Mouse (Mus musculus) right cerebral cortex, postnatal 14 days (tissue): ENCODE results near the gene Fopnl.

ENCODE experiments used
- DNase-seq: peaks from one replicate; pipeline ENCODE4 v3.0.0; 2022

Fopnl gene

DNA sequence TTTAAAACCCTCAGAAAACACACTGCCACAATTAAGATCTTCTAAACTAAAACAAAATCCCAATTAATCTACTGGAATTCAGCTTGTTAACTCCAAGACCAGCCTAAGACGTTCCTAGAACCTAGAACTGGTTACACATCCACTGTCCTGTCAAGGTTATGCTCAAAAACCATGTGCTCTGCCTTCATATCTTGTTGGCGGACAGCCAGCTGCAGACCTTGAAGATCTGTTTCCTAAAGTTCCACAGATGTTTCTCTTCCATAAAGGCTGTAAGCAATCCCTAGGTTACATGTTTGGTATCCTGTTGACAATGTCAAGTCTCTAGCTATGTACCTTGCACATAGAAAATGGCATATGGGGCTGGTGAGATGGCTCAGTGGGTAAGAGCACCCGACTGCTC lies 12.4 kb downstream of the Fopnl start:
- no peak for DNase-seq

DNA sequence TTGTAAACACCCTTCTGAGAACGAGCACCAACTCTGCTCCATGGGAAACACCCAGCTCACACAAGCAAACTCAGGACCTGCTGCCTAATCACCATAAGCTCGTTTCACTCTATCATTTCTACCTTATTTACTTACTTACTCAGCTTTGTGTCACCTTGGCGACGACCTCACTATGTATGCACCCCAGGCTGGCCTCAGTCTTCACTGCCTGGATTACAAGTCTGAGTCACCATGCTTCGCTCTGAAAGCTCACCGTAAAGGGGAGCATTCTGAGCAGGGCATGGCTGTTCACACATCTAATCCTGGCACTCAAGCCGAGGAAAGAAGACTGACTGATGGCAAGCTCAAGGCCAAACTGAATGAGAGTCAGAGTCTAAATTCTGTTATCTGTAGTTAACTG lies 13.5 kb downstream of the Fopnl start:
- DNase-seq = no peak

DNA sequence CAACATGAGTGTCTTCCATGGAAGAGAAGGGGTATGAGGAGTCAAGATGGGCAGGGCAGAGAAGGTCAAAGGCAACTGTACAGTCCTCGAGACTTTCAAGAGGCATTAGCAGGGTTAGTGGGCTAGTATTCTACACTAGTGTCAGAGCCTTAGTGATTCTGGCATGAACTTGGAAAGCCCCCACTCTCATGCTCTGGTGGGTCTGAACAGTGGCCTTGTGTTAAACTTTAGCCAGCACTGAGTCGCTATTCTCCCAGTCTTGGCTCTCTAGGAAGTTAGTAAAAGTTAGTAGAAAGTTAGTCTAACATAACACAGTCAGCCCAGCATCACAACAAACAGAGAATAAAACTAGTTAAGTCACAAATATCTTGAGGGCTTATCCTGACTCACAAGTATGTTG lies 14.1 kb downstream of the Fopnl start:
- no peak for DNase-seq

DNA sequence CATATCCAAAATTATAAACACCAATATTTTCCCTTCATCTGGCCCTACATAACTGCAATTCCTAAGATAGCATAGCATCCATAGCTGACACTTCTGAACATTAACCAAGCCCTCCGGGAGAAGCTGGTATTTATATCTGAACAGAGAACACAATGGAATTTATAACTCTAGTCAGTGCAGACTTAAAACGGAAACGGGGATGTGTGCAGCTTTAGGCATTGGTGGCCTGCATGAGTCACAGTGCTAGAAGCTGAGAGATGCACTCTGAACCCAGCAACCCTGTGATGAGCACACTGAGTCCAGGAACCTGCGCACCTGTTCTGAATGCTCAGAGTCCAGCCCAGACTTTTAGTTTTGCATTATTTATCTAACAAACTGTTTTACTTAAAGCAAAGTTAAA lies 18.7 kb downstream of the Fopnl start:
- DNase-seq = no peak

DNA sequence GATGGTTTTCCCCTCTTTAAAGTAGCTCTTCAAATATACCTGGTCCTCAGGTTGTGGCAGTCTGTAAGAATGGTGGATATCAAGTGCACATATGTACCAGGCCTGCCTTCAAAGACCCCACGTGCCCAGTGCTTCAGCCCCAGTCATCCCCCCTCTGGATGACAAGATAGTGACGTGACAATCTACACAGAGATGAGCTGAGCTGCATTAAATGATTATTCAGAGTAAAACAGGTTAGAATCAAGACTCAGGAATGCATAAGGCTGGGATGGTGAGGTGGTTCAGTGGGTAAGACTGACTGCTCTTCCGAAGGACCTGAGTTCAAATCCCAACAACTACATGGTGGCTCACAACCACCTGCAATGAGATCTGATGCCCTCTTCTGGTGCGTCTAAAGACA lies 19.5 kb downstream of the Fopnl start:
- DNase-seq = no peak

DNA sequence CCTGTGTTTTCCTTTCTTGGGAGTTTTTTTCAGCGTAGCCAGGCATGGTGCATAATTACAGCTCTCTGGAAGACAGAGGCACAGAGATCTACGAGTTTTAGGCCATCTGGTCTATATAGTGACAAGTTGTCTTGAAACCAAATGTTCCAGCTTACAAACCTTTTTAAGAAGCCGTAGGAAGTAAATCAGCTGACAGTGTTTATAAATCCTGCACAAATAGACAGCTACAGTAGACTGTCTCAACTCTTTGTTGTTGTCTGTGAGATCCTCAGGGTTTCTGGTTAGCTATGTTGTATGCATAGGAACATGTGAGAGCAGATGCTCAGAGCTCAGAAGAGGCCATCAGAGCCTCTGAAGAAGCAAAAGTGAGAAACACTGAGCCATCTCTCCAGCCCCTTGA lies 20.1 kb downstream of the Fopnl start:
- no peak for DNase-seq

DNA sequence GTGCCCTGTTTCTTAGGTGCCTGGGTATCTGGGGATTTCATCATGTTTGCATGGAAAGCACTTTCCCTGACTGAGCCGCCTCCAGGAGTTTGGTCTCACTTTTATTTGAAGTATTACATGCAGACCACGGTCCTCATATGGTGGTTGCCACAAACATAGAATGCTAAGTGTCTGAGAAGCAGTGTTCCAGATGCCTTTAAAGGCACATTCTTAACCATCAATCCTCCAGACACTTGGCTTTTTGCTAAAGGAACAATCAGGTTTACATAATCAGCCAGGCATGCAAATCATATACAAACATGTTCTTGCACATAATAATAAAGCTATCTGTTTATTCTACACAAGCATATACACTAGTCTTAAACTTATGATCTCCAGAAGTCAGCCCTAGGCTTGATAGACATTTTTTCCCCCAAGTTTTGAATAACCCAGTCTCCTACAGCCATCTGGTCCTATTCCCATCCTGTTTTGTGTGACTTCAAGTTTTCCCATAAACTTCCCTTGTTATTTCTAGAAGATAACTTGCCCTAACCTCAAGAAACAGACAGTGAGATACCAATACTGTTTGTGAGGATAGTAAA lies 20.6 kb downstream of the Fopnl start:
- DNase-seq = no peak

DNA sequence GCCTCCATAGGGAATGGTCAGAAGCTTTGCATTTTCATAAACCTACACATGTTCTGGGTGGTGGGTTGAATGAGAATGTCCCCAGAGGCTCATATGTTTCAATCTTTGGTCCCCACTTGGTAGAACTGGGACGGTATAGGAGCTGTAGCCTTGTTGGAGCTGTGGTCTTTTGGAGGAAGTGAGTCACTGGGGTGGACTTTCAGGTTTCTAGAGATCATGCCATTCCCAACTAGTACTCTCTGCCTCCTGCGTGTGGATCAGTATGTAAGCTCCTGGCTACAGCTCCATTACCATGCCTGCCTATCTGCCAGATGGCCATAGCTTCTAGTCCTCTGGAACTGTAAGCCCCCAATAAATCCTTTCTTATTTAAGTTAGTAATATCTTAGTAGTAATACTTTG lies 21.9 kb downstream of the Fopnl start:
- no peak for DNase-seq

DNA sequence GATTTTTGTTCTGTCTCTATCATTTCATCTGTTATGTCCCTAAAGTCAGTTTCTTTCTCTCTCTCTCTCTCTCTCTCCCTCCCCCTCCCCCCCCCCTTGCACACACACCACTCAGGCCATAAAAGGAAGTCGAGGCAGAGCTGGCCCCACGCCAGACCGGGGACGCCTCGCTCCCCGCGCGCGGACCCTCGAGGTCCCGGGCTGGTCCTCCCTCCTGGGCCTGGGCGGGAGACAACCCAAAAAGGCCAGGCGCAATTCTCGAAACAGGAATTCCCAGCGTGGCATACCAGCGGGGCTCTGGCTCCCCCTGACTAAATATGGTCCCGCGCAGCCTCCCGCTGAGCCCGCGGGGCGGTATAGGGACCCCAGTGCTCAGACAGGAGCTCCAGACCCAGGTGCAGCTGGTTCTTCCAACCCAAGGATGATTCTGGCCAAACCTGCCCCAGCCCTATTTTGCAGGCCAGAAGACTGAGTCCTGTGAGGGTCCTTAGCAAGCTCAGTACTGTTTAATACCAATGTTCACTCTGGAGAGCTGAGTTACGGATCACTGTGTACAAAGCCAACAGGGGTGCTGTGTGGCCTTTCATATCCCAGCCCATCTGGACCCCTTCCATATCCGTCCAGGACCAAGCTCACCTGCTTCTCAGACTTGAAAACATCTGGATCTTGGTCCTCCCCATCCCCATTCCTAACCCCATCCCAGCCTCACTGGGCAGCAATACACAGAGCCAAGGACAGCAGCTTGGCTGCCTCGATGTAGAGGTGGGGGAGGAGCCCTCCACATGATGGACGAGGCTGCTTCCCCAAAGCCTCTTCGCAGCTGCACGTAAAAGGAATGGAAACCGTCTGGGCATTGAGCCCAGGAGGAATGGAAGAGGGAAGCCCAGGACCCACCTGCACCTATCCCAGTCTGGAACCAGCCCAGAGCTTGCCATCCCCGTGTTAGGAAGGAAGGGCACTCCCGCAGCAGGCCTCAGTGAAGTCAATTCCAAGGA lies 24.7 kb downstream of the Fopnl start:
- peak; percentile 19 for DNase-seq

DNA sequence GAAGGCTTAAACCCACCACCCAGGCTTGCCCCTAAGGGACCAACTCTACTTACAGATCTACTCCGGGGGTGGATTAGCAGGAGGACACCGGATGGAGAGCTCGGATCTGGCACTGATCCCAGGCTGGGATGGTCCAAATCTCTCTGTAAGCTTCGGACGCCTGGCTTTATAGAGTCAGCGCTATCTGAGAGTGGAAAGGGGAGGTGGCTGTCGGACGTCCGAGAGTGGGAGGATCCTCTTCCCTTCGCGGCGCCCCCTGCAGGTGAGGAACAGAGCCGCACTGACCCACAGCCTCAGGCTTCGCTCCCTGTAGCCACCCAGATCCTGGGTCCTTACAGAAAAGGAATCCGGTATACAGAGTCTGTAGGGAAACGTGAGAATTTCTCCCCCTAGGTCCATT lies 26.0 kb downstream of the Fopnl start, which contains the start of gene Myh11:
Myh11 (minus strand) TSS at position 150 of the 400 bp plus-strand sequence.
- peak; percentile 51 for DNase-seq

DNA sequence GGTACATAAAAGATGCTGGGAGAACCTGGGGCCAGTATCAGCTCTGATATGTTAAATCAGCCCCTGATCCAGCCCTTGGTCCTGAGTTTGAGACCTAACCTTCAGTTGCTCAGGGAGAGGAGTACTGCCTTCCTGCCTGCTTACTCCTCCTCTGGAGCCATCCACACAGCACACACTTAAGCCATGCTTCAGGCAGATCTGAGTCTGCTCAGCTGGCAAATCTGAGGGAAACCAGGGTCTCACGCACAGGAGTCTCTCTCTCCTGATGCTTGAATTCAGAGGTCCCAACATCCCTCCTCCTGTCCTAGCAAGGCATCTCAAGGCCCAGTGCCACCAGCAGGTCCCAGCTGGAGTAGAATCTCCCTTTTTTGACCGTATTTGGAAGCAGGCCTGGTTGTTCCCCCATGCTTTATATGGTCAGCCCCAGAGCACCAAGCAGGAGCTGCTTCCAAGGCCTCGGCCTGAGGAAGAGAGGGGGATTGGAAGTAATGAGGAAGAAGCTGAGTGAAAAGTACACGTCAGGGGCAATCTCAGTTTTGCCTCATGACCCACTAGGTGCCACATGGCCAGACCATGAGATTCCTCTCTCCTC lies 44.7 kb downstream of the Fopnl start:
- DNase-seq = no peak

DNA sequence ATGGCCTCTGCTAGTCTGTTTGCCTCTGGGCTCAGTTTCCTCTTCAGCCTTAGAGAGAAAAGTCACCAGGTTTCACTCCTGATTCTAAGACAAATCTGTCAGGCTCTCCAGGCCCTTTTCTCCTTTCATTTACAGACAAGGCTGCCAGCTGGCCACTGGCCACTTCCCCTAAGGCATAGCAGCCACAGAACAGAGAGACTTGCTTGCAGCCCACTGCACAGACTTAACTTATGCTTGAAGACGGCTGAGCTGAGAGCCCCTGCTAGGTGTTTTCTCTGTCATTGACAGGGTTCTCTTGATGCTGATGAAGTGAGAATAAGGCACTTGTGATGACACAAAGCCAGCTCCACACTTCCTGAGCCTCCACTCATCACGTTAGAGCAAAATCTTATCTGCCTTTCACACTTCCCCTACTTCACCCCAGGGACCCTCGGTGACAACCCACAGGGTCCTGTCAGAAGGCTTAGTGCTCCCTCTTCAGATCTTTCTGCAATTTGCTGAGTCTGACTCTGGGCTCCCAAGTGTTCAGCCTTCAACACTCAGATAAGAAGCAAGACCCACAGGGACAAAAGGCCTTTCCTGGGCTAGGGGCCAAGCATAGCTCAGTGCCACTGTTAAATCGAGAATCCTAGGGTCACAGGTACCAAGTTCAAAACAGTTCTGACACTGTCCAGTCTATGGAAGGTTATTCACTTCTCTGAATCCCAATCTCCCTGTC lies 51.8 kb downstream of the Fopnl start:
- no peak for DNase-seq

DNA sequence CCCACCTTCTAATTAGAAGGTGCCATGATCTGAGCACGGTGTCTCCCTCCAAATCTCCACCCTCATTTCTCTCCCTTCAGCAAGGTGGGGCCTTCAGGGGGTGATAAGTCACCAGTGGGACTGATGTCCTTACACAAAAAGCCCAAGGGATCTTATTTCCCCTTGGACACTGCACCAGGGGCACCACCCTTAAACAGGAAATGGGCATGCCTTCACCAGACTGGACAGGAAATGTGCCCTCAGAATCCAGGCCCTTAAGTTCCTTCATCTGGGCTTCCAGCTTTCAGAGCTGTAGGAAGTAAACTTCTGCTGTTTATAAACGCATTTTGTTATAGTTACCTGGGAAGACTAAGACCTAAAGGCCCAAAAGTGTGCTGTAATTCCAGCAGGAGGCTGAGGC lies 52.7 kb downstream of the Fopnl start:
- DNase-seq = no peak

DNA sequence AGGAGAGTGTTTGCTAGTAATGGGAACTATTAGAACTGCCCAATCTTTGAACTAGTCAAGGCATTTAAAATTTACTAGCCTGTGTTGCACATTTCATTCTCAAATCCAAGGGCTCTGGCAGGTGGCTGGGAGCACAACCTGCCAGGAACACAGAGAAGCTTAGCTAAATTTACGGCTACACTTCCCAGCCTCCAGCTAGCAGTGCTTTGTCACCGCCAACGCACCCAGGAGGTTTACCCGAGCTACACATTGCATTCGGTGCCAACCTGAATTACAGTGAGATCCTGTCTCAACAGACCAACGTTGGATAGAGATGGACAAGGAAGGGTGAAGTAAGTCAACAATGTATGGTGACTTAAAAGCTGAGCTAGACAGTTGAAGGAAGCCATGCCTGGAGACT lies 54.0 kb downstream of the Fopnl start:
- DNase-seq = no peak

DNA sequence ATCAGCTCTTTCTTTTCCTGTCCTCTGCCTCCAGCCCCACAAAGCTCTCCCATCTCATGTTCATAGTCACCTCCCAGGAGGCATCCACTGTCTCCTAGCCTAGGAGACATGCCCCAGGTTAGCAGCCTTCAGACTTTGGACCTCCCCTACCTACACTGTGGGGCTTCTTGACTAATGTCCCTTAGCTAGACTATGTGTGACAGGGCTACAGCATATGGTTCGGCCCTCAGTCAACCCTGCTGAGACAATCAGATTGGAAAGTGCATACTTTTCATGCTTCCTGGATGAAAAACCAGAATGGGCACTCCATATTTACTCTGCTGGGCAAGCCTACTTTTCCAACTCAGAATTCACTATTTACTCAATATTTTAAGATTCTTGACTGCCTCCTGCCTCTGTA lies 54.8 kb downstream of the Fopnl start:
- DNase-seq = no peak

DNA sequence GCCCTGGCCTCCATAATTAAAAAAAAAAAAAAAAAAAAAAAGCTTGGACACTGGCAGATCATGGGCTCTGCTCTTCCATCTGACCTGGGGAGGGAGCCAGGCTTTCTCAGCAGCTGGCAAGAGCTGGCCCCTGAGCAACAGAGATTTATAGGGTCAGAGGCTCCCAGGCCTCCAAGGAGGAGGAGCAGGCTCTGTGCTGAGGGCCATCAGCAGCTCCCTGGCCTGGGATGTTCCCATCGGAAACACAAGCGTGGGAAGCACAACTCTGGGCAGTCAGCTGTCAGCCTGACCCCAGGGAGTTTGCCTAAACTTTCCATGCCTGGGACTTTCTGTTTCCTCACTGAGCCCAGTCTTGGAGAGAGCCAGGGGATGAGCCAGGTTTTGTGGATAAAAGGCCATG lies 58.3 kb downstream of the Fopnl start:
- DNase-seq = no peak

DNA sequence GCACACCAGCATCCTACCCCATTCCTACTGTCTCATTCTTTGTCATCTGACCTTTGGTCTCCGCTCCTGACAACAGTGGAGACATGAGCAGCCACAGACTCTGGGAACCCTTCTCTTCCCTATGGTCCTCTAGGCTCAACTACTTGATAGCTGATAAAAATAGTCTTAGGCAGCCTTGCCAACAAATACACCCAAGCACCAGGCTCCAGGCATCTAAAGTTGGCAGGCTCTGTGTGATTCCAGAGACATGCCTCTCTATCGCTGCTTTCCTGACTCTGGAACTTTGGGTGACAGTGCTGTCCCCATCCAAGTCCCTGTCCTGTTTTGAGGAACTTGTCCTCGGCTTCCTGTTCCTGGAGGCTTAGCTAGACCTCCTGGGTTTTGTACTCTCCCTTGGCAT lies 63.6 kb downstream of the Fopnl start:
- DNase-seq = no peak

DNA sequence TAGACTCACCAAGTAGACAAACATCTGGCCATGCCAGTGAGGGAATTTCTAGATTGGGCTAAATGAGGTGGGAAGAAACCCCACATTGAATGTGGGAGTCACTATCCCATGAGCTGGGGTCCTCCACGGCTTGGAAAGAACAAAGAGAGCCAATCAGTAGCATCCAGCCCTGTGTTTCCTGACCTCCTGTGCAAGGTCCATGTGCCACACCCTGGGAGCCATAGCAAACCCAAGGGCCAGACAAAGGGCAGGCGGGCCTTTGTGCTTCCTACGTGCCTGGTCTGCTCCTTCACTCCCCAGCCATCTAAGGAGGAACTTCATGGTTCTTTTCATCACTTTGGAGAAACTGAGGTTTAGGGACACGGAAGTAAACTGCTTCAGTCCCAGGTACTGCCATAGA lies 64.3 kb downstream of the Fopnl start:
- DNase-seq = no peak

DNA sequence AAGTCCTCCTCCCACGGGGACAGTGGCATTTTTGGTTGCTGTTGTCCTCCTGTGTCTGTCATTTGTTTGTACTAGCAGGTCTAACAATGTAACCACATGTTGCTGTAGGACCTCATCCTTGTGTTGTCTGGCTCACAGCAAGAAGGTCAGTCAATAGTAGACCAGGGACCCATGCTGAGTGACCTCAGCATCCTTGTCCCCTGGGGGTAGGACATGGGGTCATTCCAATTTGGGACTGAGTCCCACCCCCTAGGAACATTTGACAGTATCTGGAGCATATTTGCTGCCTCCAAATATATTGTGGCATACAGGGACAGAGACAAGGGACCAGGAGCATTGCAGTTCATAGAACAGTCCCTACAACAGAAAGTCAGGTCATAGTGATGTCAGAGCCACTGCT lies 67.3 kb downstream of the Fopnl start:
- DNase-seq = no peak
